Mouse (Mus musculus) lung, postnatal 0 days (tissue): ENCODE results near the gene Ksr2.

Experiments used
- CTCF ChIP-seq: IDR thresholded peaks from 2 replicates; pipeline ENCODE4 v1.5.1; 2016; ENCODE audit warnings: antibody characterized with exemption, mild to moderate bottlenecking
- EP300 ChIP-seq: IDR thresholded peaks from 2 replicates; pipeline ENCODE4 v1.6.1; 2016; ENCODE audit warnings: antibody characterized with exemption, mild to moderate bottlenecking, control low read depth

- TF ChIP-seq CTCF (no peak), EP300 (no peak)
These were observed 313.3 kb downstream of the Ksr2 start for GRCm38 (mm10) chr5:117727138-117727537.
